Mouse (Mus musculus) CD8-positive naive resting alpha-beta T cell, adult 2 months (primary cell): Measurements from ENCODE around the gene Gls.

Source experiments
- DNase-seq, 2 experiments: peaks; one replicate each; pipeline ENCODE4 v3.0.0; 2022; ENCODE audit warnings: low read depth in 2 of 2, low spot score in 2 of 2

The Gls gene

GRCm38 (mm10) chr1:52248899-52249556 is 16.0 kb upstream of the Gls start:
- no peak for DNase-seq

DNA sequence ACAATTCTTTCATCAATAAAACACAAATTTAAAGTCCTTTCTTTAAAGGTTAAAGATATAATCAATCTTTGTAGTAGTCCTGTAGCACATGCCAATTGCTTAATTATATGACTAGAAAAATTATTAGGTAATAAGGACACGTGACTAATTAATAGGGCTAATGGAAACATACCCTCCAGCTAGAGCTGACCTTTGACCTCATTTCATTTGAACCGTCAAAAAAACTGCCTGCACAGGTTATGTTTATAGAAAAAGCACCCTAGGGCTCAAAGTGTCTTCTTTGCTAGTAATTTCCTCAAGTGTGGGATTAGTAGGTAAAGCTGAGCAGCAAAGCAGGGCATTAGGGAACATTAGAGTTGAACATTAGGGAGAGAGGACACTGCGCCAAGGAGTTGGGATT is 9.2 kb upstream of the Gls start:
- no peak for DNase-seq

DNA sequence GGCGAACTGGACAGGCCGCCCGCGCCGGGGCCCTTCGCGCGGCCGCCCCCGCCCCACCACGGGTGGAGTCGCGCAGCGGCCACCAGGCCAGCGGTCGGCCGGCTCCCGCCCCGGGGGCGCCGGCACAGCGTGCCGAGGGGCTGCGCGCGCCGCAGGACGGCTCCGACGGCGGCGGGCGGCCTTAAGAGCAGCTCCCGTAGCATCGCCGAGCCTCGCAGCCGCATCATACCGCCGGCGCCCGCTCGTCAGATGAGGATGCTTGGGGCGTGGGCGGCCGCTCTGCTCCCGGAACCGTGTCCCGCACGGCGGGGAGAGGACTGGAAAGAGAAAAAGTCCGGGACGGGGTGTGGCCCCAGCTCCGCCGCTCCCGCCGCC is 279 bp downstream of the Gls start:
- DNase-seq = no peak

DNA sequence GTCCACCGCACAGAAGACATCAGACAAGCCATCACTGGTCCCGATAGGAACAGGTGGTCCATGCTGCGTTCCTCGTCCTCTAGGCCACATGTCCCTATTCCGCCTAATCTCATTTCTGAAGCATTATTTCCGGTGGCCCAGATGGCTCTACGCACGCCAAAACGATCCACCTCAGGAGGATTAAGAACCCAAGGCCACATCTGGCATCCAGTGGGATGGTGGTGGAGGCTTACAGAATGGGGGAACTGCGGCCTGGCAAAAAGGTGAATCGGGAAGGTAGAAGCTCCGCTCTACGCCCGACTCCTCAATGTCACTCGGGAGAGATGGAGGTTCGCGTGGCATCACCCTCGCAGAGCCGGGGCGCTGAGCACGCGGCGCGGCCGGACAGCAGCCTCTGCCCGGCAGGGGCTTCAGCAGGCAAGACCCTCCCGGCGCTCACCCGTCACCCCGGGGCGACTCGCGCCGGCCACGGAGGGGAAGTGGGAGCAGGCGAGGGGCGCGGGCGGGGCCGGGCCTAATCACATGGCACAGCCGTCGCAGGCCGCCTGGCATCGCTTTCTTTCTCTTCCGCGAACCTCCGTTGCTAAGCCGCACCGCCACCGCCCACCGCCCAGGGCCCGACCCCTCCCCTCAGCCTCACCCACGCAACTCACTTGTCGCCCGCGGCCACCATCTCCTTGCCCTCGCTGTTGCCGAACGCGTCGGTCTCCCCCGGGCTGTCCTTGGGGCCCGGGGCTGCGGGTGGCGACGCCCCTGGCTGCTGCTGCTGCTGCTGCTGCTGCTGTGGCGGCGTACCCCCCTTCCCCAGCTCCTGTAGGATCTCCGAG is 880 bp downstream of the Gls start:
- DNase-seq = peak; percentile 63 to 65

- DNase-seq = no peak
Measured at GRCm38 (mm10) chr1:52230404-52230803, 2.6 kb downstream of the Gls start.

DNA sequence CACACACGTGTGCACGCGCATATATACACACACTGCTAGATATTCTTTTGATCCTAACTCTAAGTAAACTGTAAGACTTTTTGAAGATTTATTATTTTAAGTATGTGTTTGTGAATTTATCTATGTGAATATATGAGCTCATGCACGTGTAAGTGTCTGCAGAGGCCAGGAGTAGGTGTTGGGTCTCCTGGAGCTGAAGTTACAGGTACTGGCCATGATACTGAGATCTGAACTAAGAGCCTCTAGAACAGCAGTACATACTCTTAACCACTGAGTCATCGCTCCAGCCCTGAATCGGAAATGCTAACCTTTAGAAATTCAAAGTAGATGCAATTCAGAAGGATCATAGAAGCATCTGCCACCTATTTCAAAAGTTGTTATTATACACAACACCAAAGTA is 4.9 kb downstream of the Gls start:
- DNase-seq = no peak

DNA sequence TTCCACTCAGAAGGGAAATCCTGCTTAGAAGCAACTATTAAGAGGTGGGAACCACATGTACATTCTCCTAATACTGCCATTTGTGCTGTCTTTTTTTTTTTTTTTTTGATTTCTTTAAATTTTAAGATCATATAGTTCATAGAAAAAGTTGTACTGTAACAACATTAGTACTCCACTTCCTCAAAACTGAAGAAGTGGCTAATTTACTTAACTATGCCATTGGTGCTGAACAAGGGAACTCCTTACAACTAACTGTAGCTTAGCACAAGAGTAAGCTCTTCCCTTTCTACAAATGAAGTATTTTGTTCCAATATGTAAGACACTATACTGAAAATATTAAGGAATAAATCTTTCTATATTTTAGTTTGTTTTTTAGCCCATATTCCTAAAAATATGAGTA is 6.6 kb downstream of the Gls start:
- no peak for DNase-seq

DNA sequence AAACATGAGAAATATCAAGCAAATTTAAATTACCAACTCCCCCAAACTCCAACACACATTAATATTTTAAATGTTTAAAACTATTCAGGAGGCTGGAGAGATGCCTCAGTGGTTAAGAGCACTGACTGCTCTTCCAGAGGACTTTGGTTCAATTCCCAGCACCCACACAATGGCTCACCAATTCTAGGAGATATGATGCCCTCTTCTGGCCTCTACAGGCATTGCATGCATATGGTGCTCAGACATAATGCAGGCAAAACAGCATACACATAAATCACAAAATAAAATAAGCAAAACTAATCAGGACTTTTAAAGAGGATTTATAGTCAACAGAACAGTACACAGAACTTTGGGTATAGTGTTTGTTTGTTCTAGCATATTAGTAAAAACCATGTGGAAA is 16.3 kb downstream of the Gls start:
- DNase-seq = peak in 1 of 2 experiments; percentile 12

DNA sequence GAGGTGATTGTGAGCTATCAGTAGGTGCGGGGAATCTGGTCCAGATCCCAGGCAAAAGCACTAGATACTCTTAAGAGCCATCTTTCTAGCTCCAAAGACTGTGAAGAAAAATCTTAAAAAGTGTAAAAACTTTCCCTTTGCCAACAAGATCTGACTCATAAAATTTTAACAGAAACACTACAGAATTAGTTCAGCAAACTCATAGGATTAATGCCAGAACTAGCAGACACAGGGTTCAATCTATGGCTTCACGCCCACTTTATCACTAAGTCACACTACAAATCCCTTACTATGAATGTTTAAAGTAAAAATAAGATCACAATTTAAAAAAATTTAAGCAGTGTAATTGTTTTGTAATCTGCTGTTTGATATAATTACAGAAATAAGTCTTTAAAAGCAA is 50.0 kb downstream of the Gls start:
- DNase-seq = no peak

- no peak for DNase-seq
Measured at GRCm38 (mm10) chr1:52181994-52182393, 51.0 kb downstream of the Gls start.

DNA sequence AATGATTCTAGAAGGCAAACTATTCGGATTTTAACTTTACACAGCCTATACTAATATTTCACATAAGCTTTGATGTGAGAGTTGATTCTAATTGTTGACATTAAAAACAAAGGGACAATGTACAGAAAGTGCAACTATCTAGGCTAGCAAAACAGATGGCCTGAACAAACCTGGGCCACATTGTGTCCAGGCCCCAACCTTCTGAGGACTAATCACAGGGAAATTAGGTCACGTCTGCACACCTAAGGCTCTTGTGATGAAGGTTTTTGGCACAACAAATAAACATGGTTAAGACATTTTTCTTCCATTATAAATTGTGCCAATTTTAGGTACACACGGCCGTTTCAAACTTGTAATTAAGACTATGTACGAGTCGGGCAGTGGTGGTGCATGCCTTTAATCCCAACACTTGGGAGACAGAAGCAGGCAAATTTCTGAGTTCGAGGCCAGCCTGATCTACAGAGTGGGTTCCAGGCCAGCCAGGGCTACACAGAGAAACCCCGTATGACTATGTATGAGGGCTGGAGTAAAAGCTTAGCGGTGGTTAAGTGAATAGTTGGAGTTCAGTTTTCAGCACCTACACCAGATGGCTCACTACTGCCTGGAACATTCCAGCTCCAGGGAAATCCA is 53.0 kb downstream of the Gls start:
- no peak for DNase-seq

DNA sequence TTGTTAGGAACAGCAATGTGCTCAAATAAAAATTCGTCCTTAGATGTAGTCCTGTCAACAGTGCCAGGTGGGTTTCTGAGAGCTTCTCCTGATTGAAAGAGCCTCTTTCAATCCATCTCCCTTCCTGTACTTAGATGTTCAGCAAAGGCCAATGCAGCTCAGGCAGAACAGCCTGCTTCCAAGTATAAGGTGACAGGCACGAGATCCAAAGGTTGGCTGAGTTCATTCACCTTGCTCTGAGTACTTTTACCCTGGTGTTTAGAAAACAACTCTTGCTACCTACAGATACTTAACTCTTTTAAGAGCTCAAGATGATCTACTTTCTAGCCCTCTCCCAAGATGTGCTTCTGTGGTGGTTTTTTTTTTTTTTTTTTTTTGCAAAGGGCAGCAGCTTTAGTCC is 56.0 kb downstream of the Gls start:
- DNase-seq = no peak

DNA sequence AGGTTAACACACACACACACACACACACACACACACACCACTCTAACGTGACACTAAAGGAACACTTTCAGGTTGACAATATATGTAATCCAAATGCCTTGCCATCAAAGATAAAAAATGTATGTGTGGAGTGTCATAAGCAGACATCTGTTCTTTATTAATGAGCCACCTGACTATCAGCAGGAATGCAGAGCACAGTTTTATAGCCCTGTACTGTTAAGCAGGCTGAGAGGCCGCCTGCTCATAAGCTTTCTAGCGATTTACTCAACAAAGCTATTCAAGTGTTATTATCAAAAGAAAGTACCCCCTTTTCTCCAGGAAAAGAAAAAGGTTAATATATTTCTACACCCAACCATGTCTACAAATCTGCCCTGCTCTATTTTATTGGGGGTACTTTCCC is 57.0 kb downstream of the Gls start:
- no peak for DNase-seq

GRCm38 (mm10) chr1:52175321-52175720 is 57.7 kb downstream of the Gls start:
- DNase-seq = no peak

GRCm38 (mm10) chr1:52171271-52171670 is 61.8 kb downstream of the Gls start:
- no peak for DNase-seq

GRCm38 (mm10) chr1:52170747-52171146 is 62.3 kb downstream of the Gls start:
- no peak for DNase-seq

GRCm38 (mm10) chr1:52170057-52170456 is 63.0 kb downstream of the Gls start:
- peak; percentile 13 to 45 for DNase-seq

DNA sequence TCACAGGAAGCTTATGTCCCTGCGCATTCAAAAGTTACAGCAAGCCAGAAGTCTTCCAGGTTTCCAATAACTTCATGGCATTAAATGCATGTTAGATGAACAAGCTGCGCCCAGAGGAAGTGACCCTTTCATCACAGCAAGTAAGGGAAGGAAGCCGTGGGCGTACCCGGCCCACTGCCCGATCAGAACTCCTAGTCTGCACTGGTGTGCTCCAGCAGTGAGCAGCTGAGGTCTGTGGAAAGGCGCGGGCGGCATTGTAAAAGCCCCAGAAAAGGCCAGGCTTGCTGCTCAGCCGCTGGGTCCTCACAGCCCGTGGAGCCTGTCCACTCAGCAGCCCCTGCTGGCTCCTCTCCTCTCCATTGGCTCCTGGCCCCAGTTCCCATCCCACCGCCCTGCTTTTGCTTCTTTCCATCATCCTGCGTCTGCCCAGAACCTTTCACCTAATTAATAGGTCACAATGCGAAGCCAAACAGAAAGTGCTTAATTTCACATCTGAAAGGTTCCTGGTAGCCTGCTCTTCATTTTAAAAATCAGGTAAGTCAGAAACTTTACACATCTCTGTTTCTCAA is 66.3 kb downstream of the Gls start:
- no peak for DNase-seq

GRCm38 (mm10) chr1:52163707-52164457 is 69.2 kb downstream of the Gls start:
- DNase-seq = no peak

DNA sequence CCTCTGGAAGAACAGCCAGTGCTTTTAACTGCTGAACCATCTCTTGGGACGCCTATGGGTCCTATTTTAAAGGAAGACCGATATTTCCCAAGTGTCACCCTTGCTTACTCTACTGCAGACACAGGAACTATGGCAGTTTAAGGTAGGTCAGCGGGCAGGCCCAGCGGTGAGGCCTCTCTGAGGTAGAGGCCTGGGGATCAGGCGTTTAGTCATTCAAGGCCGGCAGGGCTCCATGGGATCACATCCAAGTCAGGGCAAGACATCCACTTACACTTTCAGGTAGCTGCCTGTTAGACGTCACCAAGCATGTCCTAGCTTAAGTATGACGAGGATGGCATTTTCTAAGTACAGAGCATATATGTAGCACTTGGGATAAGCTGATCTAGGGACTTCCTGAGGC is 71.9 kb downstream of the Gls start:
- no peak for DNase-seq
